Mouse (Mus musculus) megakaryocyte progenitor cell, adult 5-6 weeks (primary cell): Measurements from ENCODE around the gene Myh6. TPM values are rescaled to one million over a fixed set of nuclear protein-coding genes. Genes with fewer than 3 reads are reported as not detected.
A peak's percentile ranks its signal among the peaks of the same experiment; 100 is the strongest.
"Not testable (repeated sequence)": the region's sequence is repeated elsewhere in the genome, so short reads cannot be mapped to it uniquely, and the experiment has no call there.

Experiments
- ATAC-seq: replicated peaks from 2 replicates; pipeline ENCODE4 v1.8.0; 2016; ENCODE audit warnings: mild to moderate bottlenecking, moderate TSS enrichment, inconsistent platforms; ENCODE audit not compliant: poor library complexity
- total RNA-seq, 2 experiments: library from RNA; stranded (forward) in 1 of 2; stranded (reverse) in 1 of 2; fragments of 157-497, 149-512 nt in 1 of 2; fragments of 200-1000 nt in 1 of 2; gene quantifications; 2 replicates each; pipeline versions ENCODE4 v1.2.3 to v1.2.4; 2015 to 2017

Gene Myh6
- not detected in 2 replicates for total RNA-seq (2015)
- total RNA-seq (2017): not detected in 2 replicates

DNA sequence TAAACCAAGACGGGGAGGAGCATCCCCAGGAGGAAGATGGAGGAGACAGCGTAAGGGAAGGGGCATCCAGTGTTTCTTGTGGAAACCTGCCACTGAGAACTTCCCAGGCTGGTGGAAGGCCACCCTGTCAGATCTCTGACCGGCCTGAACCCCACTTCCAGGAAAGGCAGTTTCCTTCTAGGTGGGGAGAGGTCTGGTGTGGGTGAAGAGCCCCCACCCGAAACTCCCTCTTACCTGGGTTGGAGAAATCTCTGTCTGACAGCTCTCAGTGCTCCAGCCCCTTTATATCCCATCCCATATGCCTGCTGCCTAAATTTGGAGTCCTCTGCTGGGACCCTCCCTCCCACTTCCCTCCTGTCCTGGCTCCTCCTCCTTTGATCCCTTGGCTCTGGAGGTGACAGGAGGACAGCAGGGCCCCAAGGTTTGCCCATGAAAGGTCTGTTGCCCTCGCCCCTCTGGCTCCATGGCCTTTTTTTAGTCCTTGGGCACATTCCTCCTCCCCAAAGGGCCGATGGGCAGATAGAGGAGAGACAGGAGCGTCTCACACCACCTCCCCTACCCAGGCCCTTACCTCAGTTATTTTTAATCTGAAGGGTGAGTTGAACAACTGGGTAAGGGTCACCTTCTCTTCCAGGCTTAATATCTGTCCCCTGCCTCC is at the start of gene Myh6:
TSS of gene Myh6 (minus strand) at position 608 of the 658 bp plus-strand sequence.
- ATAC-seq: no peak

DNA sequence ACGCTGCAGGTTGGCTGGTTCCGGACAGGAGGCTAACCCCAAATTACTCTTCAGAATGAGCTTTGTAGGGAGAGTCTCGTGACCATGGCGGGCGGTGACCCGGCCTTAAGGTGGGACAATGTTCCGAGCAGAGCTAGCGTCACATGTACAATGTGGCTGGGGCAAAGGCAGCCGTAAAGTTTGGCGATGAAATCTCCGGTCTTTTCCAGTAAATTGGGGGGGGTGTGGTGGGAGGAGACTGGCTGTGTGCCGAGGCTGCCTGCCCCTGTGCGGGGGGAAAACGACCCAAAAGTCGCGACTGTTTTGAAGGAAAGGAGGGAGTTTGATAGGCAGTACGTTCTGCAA is 49.0 kb upstream of the Myh6 start:
- ATAC-seq: no peak; the same call in 1 of the 2 replicates

GRCm38 (mm10) chr14:55014991-55015766 is 48.5 kb upstream of the Myh6 start, which contains the start of gene Ngdn:
Gene Ngdn (plus strand): TSS chr14:55015454.
- peak; percentile 91 for ATAC-seq

DNA sequence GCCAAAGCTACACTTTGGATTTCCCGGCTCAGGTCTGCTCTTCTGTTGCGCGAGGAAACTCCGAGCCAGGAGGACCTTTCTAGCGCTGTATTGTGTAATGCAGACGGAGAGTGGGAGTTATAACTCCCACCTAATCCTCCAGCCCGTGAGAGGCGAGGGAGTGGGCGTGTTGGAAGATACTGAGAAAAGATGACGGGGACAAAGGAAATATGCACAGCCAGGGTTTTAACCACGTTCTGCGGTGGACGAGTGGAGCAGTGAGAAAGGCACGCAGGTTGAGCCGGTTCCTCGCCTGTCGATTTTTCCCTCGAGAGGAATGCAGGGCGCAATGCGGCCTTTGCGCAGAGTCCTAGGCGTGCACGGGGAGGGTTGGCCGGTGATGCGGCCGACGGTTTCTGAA is 47.9 kb upstream of the Myh6 start:
- peak; percentile 37 for ATAC-seq

GRCm38 (mm10) chr14:55011116-55011515 is 44.4 kb upstream of the Myh6 start:
- ATAC-seq: no peak

- ATAC-seq: no peak
Measured at GRCm38 (mm10) chr14:55008417-55008816, 41.7 kb upstream of the Myh6 start.

DNA sequence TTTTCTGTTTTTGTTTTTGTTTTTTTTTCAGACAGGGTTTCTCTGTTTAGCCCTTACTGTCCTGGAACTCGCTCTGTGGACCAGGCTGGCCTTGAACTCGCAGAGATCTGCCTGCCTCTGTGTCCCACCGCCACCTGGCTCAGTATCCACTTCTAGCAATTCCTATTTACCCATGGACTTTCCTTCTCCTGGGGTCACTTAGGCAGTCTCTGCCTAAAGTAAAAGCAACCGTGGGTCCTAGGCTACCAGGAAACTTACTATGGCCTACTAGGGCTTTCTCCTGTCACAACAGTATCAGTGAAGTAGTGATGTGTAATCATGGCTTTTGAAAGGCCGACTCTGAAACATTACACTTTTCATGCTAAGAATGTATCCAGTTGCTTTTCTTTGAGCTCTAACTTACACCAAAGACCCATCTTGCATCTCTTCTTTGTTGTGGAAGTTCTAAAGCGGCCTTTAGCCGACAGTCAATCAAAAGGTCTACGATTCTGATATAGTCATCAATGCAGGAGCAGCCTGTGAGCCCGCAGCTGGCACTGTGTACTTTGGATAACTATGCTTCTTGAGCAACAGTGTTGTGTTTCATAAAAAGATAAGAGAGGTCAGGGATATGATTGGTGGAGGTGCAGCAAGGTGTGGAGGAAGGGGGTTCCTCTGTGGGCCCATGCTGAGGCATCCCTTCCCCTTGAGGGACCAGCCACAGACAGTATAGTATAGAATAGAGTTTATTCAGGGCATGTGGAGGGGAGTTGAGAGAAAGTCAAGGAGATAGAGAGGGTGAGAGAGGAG is 40.6 kb upstream of the Myh6 start:
- ATAC-seq: no peak

DNA sequence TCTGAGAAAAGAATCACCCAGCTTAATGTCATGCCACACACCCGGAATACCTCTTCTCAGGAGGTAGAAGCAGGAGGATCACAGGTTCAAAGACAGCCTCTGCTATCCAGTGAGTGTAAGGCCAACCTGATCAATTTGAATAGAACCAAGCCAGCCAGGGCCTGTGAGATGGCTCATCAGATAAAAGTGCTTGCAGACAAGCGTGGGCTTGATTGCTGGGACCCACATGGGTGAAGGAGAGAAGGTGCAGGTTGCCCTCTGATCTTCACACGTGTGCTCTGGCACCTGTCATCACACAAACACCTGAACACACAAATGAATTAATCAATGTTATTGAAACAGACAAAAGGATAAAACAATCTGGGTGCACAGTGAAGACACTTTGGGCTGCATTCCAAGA is 39.8 kb upstream of the Myh6 start:
- no peak for ATAC-seq

- ATAC-seq: no peak
Measured at GRCm38 (mm10) chr14:55005967-55006366, 39.2 kb upstream of the Myh6 start.

DNA sequence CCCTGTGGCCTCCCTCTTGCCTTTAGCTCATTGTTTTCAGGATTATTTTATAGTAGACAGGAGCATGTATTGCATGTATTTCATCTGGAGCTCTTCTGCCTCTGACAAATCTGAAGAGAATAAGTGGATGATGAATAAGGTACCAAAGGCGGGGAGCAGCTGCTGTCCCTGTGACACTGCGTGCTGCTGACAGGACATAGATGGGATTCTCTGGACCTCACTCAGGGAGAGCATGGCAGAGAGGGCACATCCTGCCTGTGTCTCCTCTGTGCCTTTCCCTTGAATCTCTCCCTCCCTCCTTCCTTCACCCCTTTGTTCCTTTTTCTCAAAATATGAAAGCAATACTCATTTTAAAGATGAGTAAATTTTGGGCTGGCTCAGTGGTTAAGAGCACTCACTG is 38.8 kb upstream of the Myh6 start:
- ATAC-seq: no peak

GRCm38 (mm10) chr14:55003878-55004855 is 37.4 kb upstream of the Myh6 start:
- ATAC-seq: peak; percentile 23

DNA sequence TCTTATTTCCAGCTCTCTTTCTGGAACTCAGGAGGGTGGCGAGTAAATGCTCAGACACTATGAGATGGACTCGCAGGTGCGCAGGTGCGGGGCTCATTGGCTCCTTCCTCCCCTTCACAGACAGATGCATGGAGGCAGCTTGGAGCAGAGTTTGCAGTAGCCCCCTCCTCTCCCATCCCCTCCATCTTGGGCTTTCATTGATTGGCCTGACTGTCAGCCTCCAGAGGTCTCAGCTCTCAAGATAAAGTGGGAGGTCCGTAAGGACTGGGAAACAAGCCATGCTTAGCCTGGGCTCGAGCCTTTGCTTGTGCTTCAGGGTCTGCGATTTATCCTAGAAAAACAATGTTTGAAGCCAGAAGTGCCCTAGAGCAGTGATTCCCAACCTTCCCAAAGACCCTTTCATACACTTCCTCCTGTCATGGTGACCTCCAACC is 36.0 kb upstream of the Myh6 start:
- no peak for ATAC-seq

- ATAC-seq: peak; percentile 54
Measured at GRCm38 (mm10) chr14:55001938-55002686, 35.4 kb upstream of the Myh6 start.

DNA sequence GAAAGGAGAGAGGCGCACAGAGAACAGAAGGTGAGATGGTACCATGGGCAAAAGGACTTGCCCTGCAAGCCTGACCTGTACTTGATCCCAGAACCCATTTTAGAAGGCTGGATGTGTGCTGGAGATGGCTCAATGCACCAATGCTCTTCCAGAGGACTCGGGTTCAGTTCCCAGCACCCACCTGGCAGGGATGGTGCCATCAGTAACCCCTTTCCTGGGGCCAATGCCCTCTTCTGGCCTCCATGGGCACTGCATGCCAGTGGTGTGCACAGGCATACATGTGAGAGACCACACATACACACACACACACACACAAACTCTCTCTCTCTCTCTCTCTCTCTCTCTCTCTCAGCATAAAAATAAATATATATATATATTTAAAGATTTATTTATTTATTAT is 34.7 kb upstream of the Myh6 start:
- ATAC-seq: no peak

DNA sequence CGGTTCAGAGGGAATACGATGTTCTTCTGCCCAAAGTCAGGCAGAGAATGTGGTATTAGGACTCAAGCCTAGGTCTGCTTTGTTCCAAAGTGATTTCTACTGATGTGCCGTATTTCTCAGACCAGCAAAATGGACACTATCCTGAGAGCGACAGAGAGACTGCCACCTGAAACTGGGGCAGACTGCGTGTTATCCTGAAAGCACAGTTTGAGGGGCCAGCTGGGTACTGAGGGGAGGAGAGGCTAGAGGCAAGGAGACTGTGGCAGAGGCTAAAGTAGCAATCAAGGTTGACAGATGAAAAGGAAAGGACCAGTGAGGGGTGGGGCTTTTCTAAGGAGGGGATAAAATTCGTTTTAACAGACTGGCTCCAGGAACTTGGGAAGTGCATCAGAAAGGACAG is 34.1 kb upstream of the Myh6 start:
- ATAC-seq: no peak

GRCm38 (mm10) chr14:54999868-55000267 is 33.1 kb upstream of the Myh6 start:
- ATAC-seq: not testable (repeated sequence)

DNA sequence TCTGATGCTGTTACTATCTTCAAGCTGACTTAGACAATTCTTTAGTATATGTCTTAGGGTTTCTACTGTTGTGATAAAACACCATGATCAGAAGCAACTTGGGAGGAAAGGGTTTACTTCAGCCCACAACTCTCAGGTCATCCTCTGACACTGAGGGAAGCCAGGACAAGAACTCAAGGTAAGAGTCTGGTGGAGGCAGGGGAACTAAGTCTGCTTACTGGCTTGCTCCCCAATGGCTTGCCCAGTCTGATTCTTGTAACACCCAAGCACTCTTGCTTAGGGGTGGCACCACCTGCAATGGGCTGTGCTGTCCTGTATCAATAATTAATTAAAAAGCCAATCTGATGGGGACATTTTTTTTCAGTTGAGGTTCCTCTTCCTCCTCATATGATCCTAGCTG is 32.0 kb upstream of the Myh6 start:
- ATAC-seq: no peak

GRCm38 (mm10) chr14:54997297-54997696 is 30.6 kb upstream of the Myh6 start:
- no peak for ATAC-seq

GRCm38 (mm10) chr14:54996793-54997192 is 30.1 kb upstream of the Myh6 start:
- ATAC-seq: no peak
